Mouse (Mus musculus) kidney, postnatal 0 days (tissue): ENCODE measurements around the gene Tmem174. TPM values are rescaled to one million over a fixed set of nuclear protein-coding genes. Genes with fewer than 3 reads are reported as not detected.

ENCODE experiments used
- ATAC-seq: fragments of 200-750 bp; cut with Nextera tagmentation; replicated peaks from 2 replicates; pipeline ENCODE4 v1.8.0; 2017; ENCODE audit warnings: low read depth, moderate number of reproducible peaks, moderate TSS enrichment, moderate library complexity; ENCODE audit not compliant: low FRiP score
- DNase-seq: peaks from one replicate; pipeline ENCODE4 v3.0.0-alpha.2; 2016; ENCODE audit warnings: low spot score
- H3K27ac ChIP-seq: fragments of 300-500 bp; sonication (generic); 2 replicates; pipeline ENCODE4 v1.5.1; 2014; ENCODE audit warnings: mild to moderate bottlenecking
- H3K27me3 ChIP-seq: fragments of 300-500 bp; sonication (generic); 2 replicates; pipeline ENCODE4 v1.6.1; 2014; ENCODE audit warnings: low read length, mixed read lengths; ENCODE audit not compliant: insufficient read depth
- H3K36me3 ChIP-seq: fragments of 300-500 bp; sonication (generic); 2 replicates; pipeline ENCODE4 v1.6.1; 2014; ENCODE audit warnings: low read length, mixed read lengths; ENCODE audit not compliant: insufficient read depth
- H3K4me1 ChIP-seq: fragments of 300-500 bp; sonication (generic); replicated peaks from 2 replicates; pipeline ENCODE4 v1.6.1; 2014; ENCODE audit warnings: antibody characterized with exemption, low read length, mixed read lengths; ENCODE audit not compliant: insufficient read depth
- H3K4me2 ChIP-seq: fragments of 300-500 bp; sonication (generic); 2 replicates; pipeline ENCODE4 v1.6.1; 2014; ENCODE audit warnings: mild to moderate bottlenecking, low read length, moderate library complexity, mixed read lengths
- H3K4me3 ChIP-seq: fragments of 300-500 bp; sonication (generic); replicated peaks from 2 replicates; pipeline ENCODE4 v1.5.1; 2014; ENCODE audit warnings: low read depth, low read length
- H3K9ac ChIP-seq: fragments of 300-500 bp; sonication (generic); 2 replicates; pipeline ENCODE4 v1.6.1; 2014; ENCODE audit warnings: low read depth, low read length
- H3K9me3 ChIP-seq: fragments of 300-500 bp; sonication (generic); replicated peaks from 2 replicates; pipeline ENCODE4 v1.6.1; 2016; ENCODE audit warnings: low read length, inconsistent platforms, mixed read lengths
- CTCF ChIP-seq: IDR thresholded peaks from 2 replicates; pipeline ENCODE4 v1.5.1; 2016; ENCODE audit warnings: antibody characterized with exemption, low read depth, mild to moderate bottlenecking, moderate library complexity
- WGBS: fragments of 180-500 bp; shearing (Covaris S2); extraction: QIAGEN DNeasy Blood & Tissue Kit; methylation state at CpG from one replicate; pipeline ENCODE4 v1.1.7; 2014; 5-methylcytosine and 5-hydroxymethylcytosine counted together
- polyA plus RNA-seq: library from polyadenylated mRNA; unstranded; fragments of >200 nt; fragmentation: Nextera tagmentation; extraction: Ambion mirVana; gene quantifications from 2 replicates; pipeline ENCODE4 v1.2.1, GENCODE M21; 2015

Gene Tmem174
- polyA plus RNA-seq, 1 experiment from 2014 or later, result 105 TPM

GRCm38 (mm10) chr13:98593938-98594539 lies 43.2 kb downstream of the Tmem174 start:
- Histone ChIP-seq H3K27me3 (no peaks in the 10 kb centered on the region), H3K4me2 (no peak overlapping the region), H3K9ac (no peak overlapping the region), H3K27ac (no peak overlapping the region), H3K36me3 (no peaks in the 10 kb centered on the region), H3K4me3 (no peak overlapping the region), H3K4me1 (peaks cover 17% of the 10 kb centered on the region; the same call in 1 of the 2 replicates), H3K9me3 (no peaks in the 10 kb centered on the region)
- WGBS, result 35% methylated on average over 11 of the region's 11 CpGs
- DNase-seq (no peak), ATAC-seq (no peak)
- no peak for TF ChIP-seq CTCF

DNA sequence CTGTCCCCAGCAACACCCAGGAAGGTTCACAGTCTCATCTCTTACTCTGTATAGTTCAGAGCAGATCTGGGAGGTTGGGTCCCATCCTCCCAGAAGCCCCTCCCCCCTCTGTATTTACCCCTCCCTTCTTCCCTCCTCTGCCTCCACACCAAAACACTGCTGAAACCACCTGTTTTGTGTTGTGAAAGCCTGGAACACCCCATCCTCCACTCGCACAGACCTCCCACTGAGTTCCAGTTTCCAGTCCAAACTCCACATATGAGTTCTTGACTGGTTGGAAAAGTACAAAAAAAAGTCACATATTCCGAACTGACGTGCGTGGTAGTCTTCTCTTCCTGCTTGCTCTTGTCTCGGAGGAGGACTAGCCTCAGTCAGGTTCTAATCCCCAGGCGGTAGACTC lies 45.8 kb downstream of the Tmem174 start:
- H3K9ac ChIP-seq, result no peak overlapping the region
- peaks cover 17% of the 10 kb centered on the region; the same call in 1 of the 2 replicates for H3K4me1 ChIP-seq
- H3K4me3 ChIP-seq, result no peak overlapping the region
- H3K36me3 ChIP-seq, result no peaks in the 10 kb centered on the region
- H3K27me3 ChIP-seq, result 0 out of 2 replicates have a peak, but pooled peaks cover 3% of the 10 kb centered on the region
- no peak overlapping the region for H3K27ac ChIP-seq
- 43% methylated on average over 6 of the region's 6 CpGs for WGBS
- TF ChIP-seq CTCF, result no peak
- ATAC-seq (peak; percentile 33; the same call in 1 of the 2 replicates), DNase-seq (peak; percentile 73)
- no peak overlapping the region for H3K4me2 ChIP-seq
- no peaks in the 10 kb centered on the region for H3K9me3 ChIP-seq

GRCm38 (mm10) chr13:98590693-98591389 lies 46.4 kb downstream of the Tmem174 start:
- H3K36me3 ChIP-seq, result no peaks in the 10 kb centered on the region
- no peak overlapping the region for H3K9ac ChIP-seq
- no peak for ATAC-seq
- DNase-seq, result peak; percentile 85
- TF ChIP-seq CTCF, result no peak; the same call in 1 of the 2 replicates
- no peaks in the 10 kb centered on the region for H3K9me3 ChIP-seq
- peaks cover 17% of the 10 kb centered on the region; the same call in 1 of the 2 replicates for H3K4me1 ChIP-seq
- 37% methylated on average over 6 of the region's 6 CpGs for WGBS
- H3K27me3 ChIP-seq, result 0 out of 2 replicates have a peak, but pooled peaks cover 3% of the 10 kb centered on the region
- H3K27ac ChIP-seq, result no peak overlapping the region
- H3K4me2 ChIP-seq, result no peak overlapping the region
- no peak overlapping the region for H3K4me3 ChIP-seq

DNA sequence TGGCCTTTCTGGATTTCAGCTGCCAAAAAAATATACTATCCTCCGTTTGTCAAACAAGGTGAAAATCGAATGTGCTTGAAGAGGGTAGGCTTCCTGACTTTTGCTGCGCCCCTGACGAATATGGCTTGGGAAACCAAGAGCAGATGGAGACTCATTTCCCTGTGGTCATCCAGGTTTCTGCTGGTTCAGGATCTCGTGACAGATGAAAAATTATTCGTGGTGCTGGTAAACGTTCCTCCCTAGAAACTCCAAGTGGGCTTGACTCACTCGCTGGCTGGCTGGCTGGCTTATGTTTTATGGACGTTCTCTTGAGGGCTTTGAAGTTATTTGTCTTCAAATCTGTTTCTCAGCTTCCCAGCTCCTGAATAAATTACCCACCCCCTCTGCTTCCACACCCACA lies 47.6 kb downstream of the Tmem174 start:
- 0 out of 2 replicates have a peak overlapping the region, but pooled peaks have one; percentile 37 for H3K4me3 ChIP-seq
- peak overlapping the region; percentile 79 for H3K4me2 ChIP-seq
- no peak for TF ChIP-seq CTCF
- WGBS, result 17% methylated on average over 9 of the region's 9 CpGs
- no peak overlapping the region for H3K9ac ChIP-seq
- DNase-seq (peak; percentile 51), ATAC-seq (no peak)
- peaks cover 10% of the 10 kb centered on the region; the same call in 1 of the 2 replicates for H3K4me1 ChIP-seq
- no peak overlapping the region for H3K27ac ChIP-seq
- H3K36me3 ChIP-seq, result no peaks in the 10 kb centered on the region
- H3K27me3 ChIP-seq, result peaks cover 10% of the 10 kb centered on the region
- no peaks in the 10 kb centered on the region for H3K9me3 ChIP-seq

DNA sequence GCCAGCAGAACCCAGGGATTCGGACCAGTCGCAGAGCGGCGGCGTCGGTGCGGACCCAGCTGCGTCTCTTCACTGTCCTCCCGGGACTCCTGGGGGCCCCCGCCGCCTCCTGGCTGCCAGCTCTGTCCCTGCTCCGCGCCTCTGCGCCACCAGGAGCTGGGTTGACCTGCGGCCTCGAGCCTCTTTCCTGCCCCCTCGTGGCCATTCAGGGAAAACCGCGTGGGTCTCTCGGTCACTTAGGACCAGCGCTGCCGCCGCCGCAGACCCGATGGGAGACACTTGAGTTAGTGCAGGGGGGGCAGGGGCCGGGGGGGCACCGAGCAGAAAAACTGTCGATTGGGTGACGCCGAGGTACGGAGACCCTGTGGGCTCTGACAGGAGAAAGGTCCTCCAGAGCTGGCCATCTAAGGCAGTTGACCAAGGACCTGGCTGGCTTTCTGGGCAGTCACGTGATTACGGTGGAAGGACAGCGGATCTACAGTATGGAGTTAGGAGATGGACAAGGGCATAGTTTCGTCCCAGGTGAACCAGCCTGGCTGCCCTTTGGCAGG lies 48.2 kb downstream of the Tmem174 start:
- Histone ChIP-seq H3K27me3 (peaks cover 13% of the 10 kb centered on the region), H3K4me3 (peak overlapping the region; percentile 37), H3K27ac (no peak overlapping the region), H3K9me3 (no peaks in the 10 kb centered on the region), H3K4me1 (peaks cover 8% of the 10 kb centered on the region; the same call in 1 of the 2 replicates), H3K36me3 (no peaks in the 10 kb centered on the region), H3K4me2 (peak overlapping the region; percentile 79), H3K9ac (0 out of 2 replicates have a peak overlapping the region, but pooled peaks have one; percentile 35)
- TF ChIP-seq CTCF, result peak; percentile 99
- under 1% methylated on average over 35 of the region's 35 CpGs for WGBS
- DNase-seq, result peak; percentile 90
- ATAC-seq, result peak; percentile 78

- 19% methylated on average over 12 of the region's 12 CpGs for WGBS
- DNase-seq, result peak; percentile 24
- no peak for TF ChIP-seq CTCF
- Histone ChIP-seq H3K4me2 (peak overlapping the region; percentile 79), H3K9ac (0 out of 2 replicates have a peak overlapping the region, but pooled peaks have one; percentile 35), H3K27ac (no peak overlapping the region), H3K4me1 (peaks cover 8% of the 10 kb centered on the region; the same call in 1 of the 2 replicates), H3K4me3 (peak overlapping the region; percentile 37), H3K9me3 (no peaks in the 10 kb centered on the region), H3K36me3 (no peaks in the 10 kb centered on the region), H3K27me3 (peaks cover 18% of the 10 kb centered on the region)
- no peak for ATAC-seq
Observed at GRCm38 (mm10) chr13:98588480-98588879, 48.7 kb downstream of the Tmem174 start.
